Mouse (Mus musculus): ENCODE measurements around the gene Plaur.

- TF ChIP-seq CTCF (IDR thresholded peaks at IDR 0.05; ENCODE audit: borderline replicate concordance, extremely low read depth, insufficient read depth, insufficient read length) (peak; percentile 62; the same call in 1 of the 2 replicates), POLR2A (IDR thresholded peaks at IDR 0.05; ENCODE audit: borderline replicate concordance, extremely low read depth, insufficient read depth, insufficient read length, poor library complexity, severe bottlenecking) (no peak)
Observed at GRCm38 (mm10) chr7:24469126-24469525, 6.8 kb downstream of the Plaur start.

Measured in brain, embryonic 14.5 days (tissue).